Mouse (Mus musculus) gastrocnemius, postnatal 14 days (tissue): Measurements from ENCODE around the gene Smpdl3b. TPM values are rescaled to one million over a fixed set of nuclear protein-coding genes. Genes with fewer than 3 reads are reported as not detected.
"Not testable (repeated sequence)": the region's sequence is repeated elsewhere in the genome, so short reads cannot be mapped to it uniquely, and the experiment has no call there.

Source experiments
- DNase-seq: peaks from one replicate; pipeline ENCODE4 v3.0.0; 2021; ENCODE audit warnings: mixed read lengths
- intact Hi-C: fragments of 180-260 bp; cut with DNase I; formaldehyde crosslinking; loops from one replicate; pipeline ENCODE4 v1.15.1; 2025; ENCODE audit warnings: low total_unique reads
- total RNA-seq, 2 experiments: library from RNA; stranded (reverse); gene quantifications; 2 replicates each; pipeline ENCODE4 v1.2.3; 2021

Smpdl3b gene
- total RNA-seq, 2 experiments from 2014 or later, result 1.9 to 3.0 TPM

- no peak for DNase-seq
- intact Hi-C loops, result no loop called here
Observed at GRCm38 (mm10) chr4:132741491-132741890, 15.6 kb downstream of the Smpdl3b start.

- intact Hi-C loops, DNase-seq: not testable (repeated sequence)
Observed at GRCm38 (mm10) chr4:132737154-132737553, 19.9 kb downstream of the Smpdl3b start.

- intact Hi-C loops, result no loop called here
- no peak for DNase-seq
Observed at GRCm38 (mm10) chr4:132735894-132736293, 21.2 kb downstream of the Smpdl3b start.

- intact Hi-C loops, result no loop called here
- no peak for DNase-seq
Observed at GRCm38 (mm10) chr4:132735389-132735788, 21.7 kb downstream of the Smpdl3b start.

GRCm38 (mm10) chr4:132734766-132735165 lies 22.3 kb downstream of the Smpdl3b start:
- intact Hi-C loops, result no loop called here
- no peak for DNase-seq

GRCm38 (mm10) chr4:132733071-132733770 lies 23.8 kb downstream of the Smpdl3b start:
- intact Hi-C loops, result no loop called here
- no peak for DNase-seq

GRCm38 (mm10) chr4:132732148-132732684 lies 24.8 kb downstream of the Smpdl3b start, which contains the start of gene Xkr8:
Gene Xkr8, minus strand, starts transcription at chr4:132732546.
- peak; percentile 96 for DNase-seq
- intact Hi-C loops, result no loop called here

- intact Hi-C loops, result no loop called here
- DNase-seq, result no peak
Observed at GRCm38 (mm10) chr4:132731616-132732015, 25.4 kb downstream of the Smpdl3b start.

GRCm38 (mm10) chr4:132728233-132728632 lies 28.8 kb downstream of the Smpdl3b start:
- no peak for DNase-seq
- intact Hi-C loops, result no loop called here

- intact Hi-C loops, result no loop called here
- no peak for DNase-seq
Observed at GRCm38 (mm10) chr4:132718251-132718650, 38.8 kb downstream of the Smpdl3b start.

GRCm38 (mm10) chr4:132713181-132713580 lies 43.9 kb downstream of the Smpdl3b start:
- no peak for DNase-seq
- intact Hi-C loops, result no loop called here

GRCm38 (mm10) chr4:132706885-132707284 lies 50.2 kb downstream of the Smpdl3b start:
- intact Hi-C loops, result no loop called here
- DNase-seq, result no peak

- intact Hi-C loops, result no loop called here
- DNase-seq, result no peak
Observed at GRCm38 (mm10) chr4:132702076-132702475, 55.0 kb downstream of the Smpdl3b start.

- DNase-seq, result no peak
- intact Hi-C loops, result no loop called here
Observed at GRCm38 (mm10) chr4:132693366-132693765, 63.7 kb downstream of the Smpdl3b start.

- intact Hi-C loops, result no loop called here
Observed at GRCm38 (mm10) chr4:132689634-132690033, 67.4 kb downstream of the Smpdl3b start.

More at GRCm38 (mm10) chr4:132689634-132690033, 67.4 kb downstream of the Smpdl3b start:
- no peak for DNase-seq

Other genes with a start within 250 kb of the Smpdl3b start
- gene Sesn2, start 246.8 kb downstream of the Smpdl3b start, total RNA-seq, result 1 to 10 TPM; 2.2 to 2.4 TPM
- gene Atpif1, start 223.6 kb downstream of the Smpdl3b start, total RNA-seq, result 10 to 100 TPM; 80.8 to 83.4 TPM
- 10 to 100 TPM; 51.0 to 60.3 TPM for gene Dnajc8, start 221.7 kb downstream of the Smpdl3b start, total RNA-seq
- 1 to 10 TPM in 1 of 2 experiments, under 1 TPM in 1; 0.91 to 1.6 TPM for gene Ptafr, start 193.2 kb downstream of the Smpdl3b start, total RNA-seq
- 10 to 100 TPM; 14.2 to 14.3 TPM for gene Eya3, start 118.3 kb downstream of the Smpdl3b start, total RNA-seq
- gene Xkr8, start 24.7 kb downstream of the Smpdl3b start, total RNA-seq, result 1 to 10 TPM; 1.6 to 1.9 TPM
- 10 to 100 TPM; 14.1 to 14.9 TPM for gene Rpa2, start 11.1 kb upstream of the Smpdl3b start, total RNA-seq
- 1 to 10 TPM; 1.5 to 1.7 TPM for gene Themis2, start 39.1 kb upstream of the Smpdl3b start, total RNA-seq
- gene Ppp1r8, start 85.9 kb upstream of the Smpdl3b start, total RNA-seq, result 10 to 100 TPM; 16.3 to 17.5 TPM
- gene Stx12, start 127.3 kb upstream of the Smpdl3b start, total RNA-seq, result 10 to 100 TPM; 23.3 to 24.3 TPM
- gene Fam76a, start 165.3 kb upstream of the Smpdl3b start, total RNA-seq, result 10 to 100 TPM; 21.2 to 27.4 TPM
- under 1 TPM; 0.10 to 0.16 TPM for gene Fgr, start 216.8 kb upstream of the Smpdl3b start, total RNA-seq